Mouse (Mus musculus) lung, embryonic 14.5 days (tissue): Measurements from ENCODE around the gene Rgs18. TPM values are rescaled to one million over a fixed set of nuclear protein-coding genes. Genes with fewer than 3 reads are reported as not detected.

Experiments
- ATAC-seq: fragments of 200-750 bp; cut with Nextera tagmentation; 2 replicates; pipeline ENCODE4 v1.8.0; 2017; ENCODE audit warnings: mild to moderate bottlenecking, moderate TSS enrichment, moderate library complexity; ENCODE audit not compliant: insufficient read depth
- DNase-seq: peaks from one replicate; pipeline ENCODE4 v3.0.0-alpha.2; 2015
- H3K27ac ChIP-seq: fragments of 300-500 bp; sonication (generic); 2 replicates; pipeline ENCODE4 v1.5.1; 2014; ENCODE audit warnings: low read depth, mild to moderate bottlenecking, moderate library complexity
- H3K27me3 ChIP-seq: fragments of 300-500 bp; sonication (generic); 2 replicates; pipeline ENCODE4 v1.6.1; 2014; ENCODE audit warnings: low read length, control low read depth; ENCODE audit not compliant: insufficient read depth
- H3K36me3 ChIP-seq: fragments of 300-500 bp; sonication (generic); 2 replicates; pipeline ENCODE4 v1.6.1; 2014; ENCODE audit warnings: control low read depth; ENCODE audit not compliant: insufficient read depth
- H3K4me1 ChIP-seq: fragments of 300-500 bp; sonication (generic); 2 replicates; pipeline ENCODE4 v1.6.1; 2014; ENCODE audit warnings: antibody characterized with exemption, control low read depth; ENCODE audit not compliant: insufficient read depth
- H3K4me2 ChIP-seq: fragments of 300-500 bp; sonication (generic); 2 replicates; pipeline ENCODE4 v1.6.1; 2014; ENCODE audit warnings: mild to moderate bottlenecking
- H3K4me3 ChIP-seq: fragments of 300-500 bp; sonication (generic); 2 replicates; pipeline ENCODE4 v1.5.1; 2014; ENCODE audit warnings: low read depth, low read length
- H3K9ac ChIP-seq: fragments of 300-500 bp; sonication (generic); 2 replicates; pipeline ENCODE4 v1.6.1; 2014
- H3K9me3 ChIP-seq: fragments of 300-500 bp; sonication (generic); 2 replicates; pipeline ENCODE4 v1.6.1; 2016; ENCODE audit warnings: low read depth, low read length, control low read depth
- CTCF ChIP-seq: IDR thresholded peaks from 2 replicates; pipeline ENCODE4 v1.5.1; 2016; ENCODE audit warnings: antibody characterized with exemption, low read depth
- WGBS: fragments of 180-500 bp; shearing (Covaris S2); extraction: QIAGEN DNeasy Blood & Tissue Kit; methylation state at CpG from one replicate; pipeline ENCODE4 v1.1.7; 2014; 5-methylcytosine and 5-hydroxymethylcytosine counted together
- polyA plus RNA-seq: library from polyadenylated mRNA; unstranded; fragments of >200 nt; fragmentation: Nextera tagmentation; extraction: Ambion mirVana; gene quantifications from 2 replicates; pipeline ENCODE4 v1.2.1, GENCODE M21; 2014

Rgs18 gene
- polyA plus RNA-seq, 1 experiment from 2014 or later = 1.8 TPM

DNA sequence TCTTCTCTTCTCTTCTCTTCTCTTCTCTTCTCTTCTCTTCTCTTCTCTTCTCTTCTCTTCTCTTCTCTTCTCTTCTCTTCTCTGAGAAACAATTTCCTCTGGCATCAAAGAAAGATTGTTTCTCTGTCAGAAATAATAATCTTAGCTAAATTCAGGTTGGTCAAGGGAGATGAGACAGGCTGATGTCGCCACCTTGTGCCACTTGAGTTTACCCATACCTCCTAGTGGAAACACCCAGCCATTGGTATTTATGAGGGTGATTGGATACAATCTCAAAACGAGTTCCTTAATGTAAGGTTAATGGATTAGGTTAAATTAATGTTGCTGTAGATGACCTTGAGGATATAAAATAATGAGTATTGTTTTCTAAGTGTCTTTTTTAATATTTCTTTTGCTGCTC lies 70.9 kb downstream of the Rgs18 start:
- 43% methylated on average over 2 of the region's 2 CpGs for WGBS
- no peaks in the 10 kb centered on the region for H3K4me1 ChIP-seq
- H3K9ac ChIP-seq = no peak overlapping the region
- no peaks in the 10 kb centered on the region for H3K9me3 ChIP-seq
- H3K36me3 ChIP-seq = no peaks in the 10 kb centered on the region
- no peak for ATAC-seq
- no peak overlapping the region for H3K4me2 ChIP-seq
- H3K27me3 ChIP-seq = no peaks in the 10 kb centered on the region
- no peak overlapping the region for H3K4me3 ChIP-seq
- TF ChIP-seq CTCF = no peak
- H3K27ac ChIP-seq = no peak overlapping the region
- DNase-seq = no peak

Other genes starting within 250 kb of the Rgs18 start
- gene Rgs21, start 207.8 kb downstream of the Rgs18 start, polyA plus RNA-seq = not detected in 2 replicates